Mouse (Mus musculus): Measurements from ENCODE around the gene Tmod3.

GRCm38 (mm10) chr9:75593481-75593880 is 34.0 kb upstream of the Tmod3 start:
- TF ChIP-seq POLR2A (IDR thresholded peaks at IDR 0.05; ENCODE audit: borderline replicate concordance, insufficient read depth, low read length) (no peak), CTCF (IDR thresholded peaks at IDR 0.05; ENCODE audit: borderline replicate concordance, insufficient read depth, low read depth, low read length) (no peak)

All from cerebellum, adult 2 months (tissue).